Mouse (Mus musculus) midbrain, postnatal 0 days (tissue): ENCODE data around the gene Otud7b. TPM values are rescaled to one million over a fixed set of nuclear protein-coding genes. Genes with fewer than 3 reads are reported as not detected.

Source experiments
- ATAC-seq: fragments of 200-750 bp; cut with Nextera tagmentation; 2 replicates; pipeline ENCODE4 v1.8.0; 2017; ENCODE audit warnings: moderate number of reproducible peaks, mild to moderate bottlenecking, moderate TSS enrichment, moderate library complexity; ENCODE audit not compliant: low FRiP score
- DNase-seq: peaks from one replicate; pipeline ENCODE4 v3.0.0-alpha.2; 2015; ENCODE audit warnings: low spot score
- H3K27ac ChIP-seq: fragments of 300-500 bp; sonication (generic); 2 replicates; pipeline ENCODE4 v1.5.1; 2014; ENCODE audit warnings: low read depth, mild to moderate bottlenecking, low read length, mixed read lengths
- H3K27me3 ChIP-seq: fragments of 300-500 bp; sonication (generic); 2 replicates; pipeline ENCODE4 v1.6.1; 2014; ENCODE audit warnings: low read length, control low read depth, mixed read lengths; ENCODE audit not compliant: insufficient read depth
- H3K36me3 ChIP-seq: fragments of 300-500 bp; sonication (generic); 2 replicates; pipeline ENCODE4 v1.6.1; 2014; ENCODE audit warnings: low read length, control low read depth, mixed read lengths; ENCODE audit not compliant: insufficient read depth
- H3K4me1 ChIP-seq: fragments of 300-500 bp; sonication (generic); 2 replicates; pipeline ENCODE4 v1.6.1; 2014; ENCODE audit warnings: mild to moderate bottlenecking, control low read depth, antibody characterized with exemption, low read length, mixed read lengths; ENCODE audit not compliant: insufficient read depth
- H3K4me2 ChIP-seq: fragments of 300-500 bp; sonication (generic); 2 replicates; pipeline ENCODE4 v1.6.1; 2014; ENCODE audit warnings: low read depth, mild to moderate bottlenecking, low read length, mixed read lengths; ENCODE audit not compliant: poor library complexity, severe bottlenecking
- H3K4me3 ChIP-seq: fragments of 300-500 bp; sonication (generic); 2 replicates; pipeline ENCODE4 v1.5.1; 2014; ENCODE audit warnings: low read depth, mild to moderate bottlenecking, low read length, moderate library complexity
- H3K9ac ChIP-seq: fragments of 300-500 bp; sonication (generic); replicated peaks from 2 replicates; pipeline ENCODE4 v1.6.1; 2014; ENCODE audit warnings: mild to moderate bottlenecking, low read length, moderate library complexity, mixed read lengths; ENCODE audit not compliant: poor library complexity, severe bottlenecking
- H3K9me3 ChIP-seq: fragments of 300-500 bp; sonication (generic); 2 replicates; pipeline ENCODE4 v1.6.1; 2016; ENCODE audit warnings: low read length, control low read depth
- CTCF ChIP-seq: IDR thresholded peaks from 2 replicates; pipeline ENCODE4 v1.5.1; 2016; ENCODE audit warnings: antibody characterized with exemption, mild to moderate bottlenecking
- WGBS: fragments of 180-500 bp; shearing (Covaris S2); extraction: QIAGEN DNeasy Blood & Tissue Kit; methylation state at CpG from one replicate; pipeline ENCODE4 v1.1.7; 2014; 5-methylcytosine and 5-hydroxymethylcytosine counted together
- polyA plus RNA-seq: library from polyadenylated mRNA; unstranded; fragments of >200 nt; fragmentation: Nextera tagmentation; extraction: Ambion mirVana; gene quantifications from 2 replicates; pipeline ENCODE4 v1.2.1, GENCODE M21; 2015
- total RNA-seq: library from RNA; depleted of rRNA; stranded (reverse); fragments of >200 nt; gene quantifications from 2 replicates; pipeline ENCODE4 v1.2.3, GENCODE M21; 2014

The Otud7b gene
- total and polyA plus RNA-seq, 2 experiments from 2014 or later = 7.5 to 14.3 TPM

DNA sequence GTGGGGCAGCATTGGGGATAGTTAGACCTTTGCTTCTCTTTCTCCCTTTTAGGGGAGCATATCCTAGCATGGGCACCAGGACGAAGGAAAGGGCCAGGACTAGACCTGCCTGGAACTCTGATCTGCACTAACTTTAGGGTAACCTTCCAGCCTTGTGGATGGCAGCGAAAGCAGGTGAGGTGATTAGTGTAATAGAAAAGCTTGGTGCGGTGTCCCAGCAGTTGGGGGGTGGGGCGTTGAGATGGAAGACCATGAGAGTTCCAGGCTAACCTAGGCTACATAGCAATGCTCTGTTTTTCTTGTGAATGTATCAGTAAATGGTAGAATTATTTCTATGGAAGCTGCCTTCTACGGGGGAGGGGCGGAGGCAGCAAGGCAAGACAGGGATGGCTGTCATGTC lies 58.7 kb downstream of the Otud7b start:
- Histone ChIP-seq H3K9me3 (no peaks in the 10 kb centered on the region), H3K27ac (no peak overlapping the region), H3K9ac (0 out of 2 replicates have a peak overlapping the region, but pooled peaks have one; percentile 67), H3K36me3 (peaks cover under 1% of the 10 kb centered on the region; the same call in 1 of the 2 replicates), H3K4me1 (0 out of 2 replicates have a peak, but pooled peaks cover 3% of the 10 kb centered on the region), H3K27me3 (no peaks in the 10 kb centered on the region), H3K4me2 (peak overlapping the region; percentile 85), H3K4me3 (no peak overlapping the region; the same call in 1 of the 2 replicates)
- DNase-seq (no peak), ATAC-seq (no peak)
- 90% methylated on average over 6 of the region's 6 CpGs for WGBS
- no peak for TF ChIP-seq CTCF

- no peak overlapping the region for H3K4me3 ChIP-seq
- TF ChIP-seq CTCF = no peak
- no peaks in the 10 kb centered on the region for H3K9me3 ChIP-seq
- H3K36me3 ChIP-seq = peaks cover 3% of the 10 kb centered on the region; the same call in 1 of the 2 replicates
- DNase-seq = no peak
- no peaks in the 10 kb centered on the region for H3K27me3 ChIP-seq
- H3K4me1 ChIP-seq = no peaks in the 10 kb centered on the region
- H3K4me2 ChIP-seq = no peak overlapping the region
- H3K9ac ChIP-seq = no peak overlapping the region
- no peak for ATAC-seq
- WGBS = 67% methylated on average over 12 of the region's 12 CpGs
- H3K27ac ChIP-seq = no peak overlapping the region
Measured at GRCm38 (mm10) chr3:96168466-96169158, 64.3 kb downstream of the Otud7b start.

DNA sequence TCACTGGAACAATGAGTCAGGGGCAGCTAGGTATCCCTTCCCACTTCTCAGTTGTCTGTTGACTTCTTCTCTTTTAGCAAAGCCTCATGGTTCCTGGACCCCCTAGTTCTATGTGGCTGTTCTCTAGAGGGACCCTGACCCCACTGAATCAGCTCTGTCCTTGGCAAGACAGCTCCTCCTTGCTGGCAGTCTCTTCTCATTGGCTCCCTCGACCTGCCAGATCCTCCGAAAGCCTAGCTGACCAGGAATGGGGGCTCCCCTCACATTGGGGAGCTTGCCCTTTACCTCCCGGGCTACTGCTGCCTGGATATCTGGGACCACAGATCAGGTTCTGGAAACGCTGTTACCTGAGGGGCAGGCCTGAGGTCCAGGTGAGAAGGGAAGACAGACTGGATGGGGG lies 65.9 kb downstream of the Otud7b start:
- H3K9me3 ChIP-seq = no peaks in the 10 kb centered on the region
- H3K27ac ChIP-seq = no peak overlapping the region

GRCm38 (mm10) chr3:96170976-96171545 lies 66.7 kb downstream of the Otud7b start:
- DNase-seq (no peak), ATAC-seq (no peak)
- Histone ChIP-seq H3K4me1 (no peaks in the 10 kb centered on the region), H3K4me3 (peak overlapping the region; percentile 92; the same call in 1 of the 2 replicates), H3K36me3 (peaks cover 5% of the 10 kb centered on the region; the same call in 1 of the 2 replicates), H3K9me3 (no peaks in the 10 kb centered on the region), H3K27ac (peak overlapping the region; percentile 94), H3K4me2 (peak overlapping the region; percentile 94), H3K27me3 (no peaks in the 10 kb centered on the region), H3K9ac (no peak overlapping the region)
- no peak for TF ChIP-seq CTCF
- WGBS = 79% methylated on average over 10 of the region's 10 CpGs

More for the DNA sequence above, 65.9 kb downstream of the Otud7b start:
- DNase-seq (no peak), ATAC-seq (no peak)
- Histone ChIP-seq H3K27me3 (no peaks in the 10 kb centered on the region), H3K4me1 (no peaks in the 10 kb centered on the region), H3K4me3 (no peak overlapping the region), H3K9ac (no peak overlapping the region), H3K36me3 (peaks cover 5% of the 10 kb centered on the region; the same call in 1 of the 2 replicates), H3K4me2 (no peak overlapping the region)
- TF ChIP-seq CTCF = no peak
- WGBS = 96% methylated on average over 4 of the region's 4 CpGs

DNA sequence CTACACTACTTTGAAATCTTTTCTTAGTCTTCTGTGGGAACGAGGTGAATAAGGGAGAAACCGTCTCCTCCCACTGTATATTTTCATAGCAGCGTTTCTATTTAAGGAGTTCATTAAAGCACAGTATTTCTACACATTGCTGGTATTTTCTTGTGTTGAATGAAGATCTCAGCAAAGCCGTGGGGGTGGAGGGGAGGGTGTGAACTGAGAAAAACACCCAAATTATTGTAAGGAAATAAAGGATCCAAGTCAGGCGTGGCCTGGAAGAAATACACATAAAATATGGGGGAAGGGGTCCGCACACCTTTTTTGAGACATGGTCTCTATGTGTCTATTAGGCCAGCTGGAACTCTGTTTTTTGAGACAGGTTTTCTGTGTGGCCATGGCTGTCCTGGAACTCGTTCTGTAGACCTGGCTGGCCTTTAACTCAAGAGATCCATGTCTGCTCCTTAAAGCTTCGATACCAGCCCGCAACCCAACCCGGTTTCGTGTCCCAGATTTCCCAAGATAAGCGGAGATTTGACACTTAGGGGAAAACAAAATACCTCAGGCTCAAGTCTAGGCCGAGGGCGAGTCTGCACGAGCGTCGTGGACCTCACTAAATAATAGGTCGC lies 67.4 kb downstream of the Otud7b start:
- Histone ChIP-seq H3K4me1 (no peaks in the 10 kb centered on the region), H3K9me3 (no peaks in the 10 kb centered on the region), H3K27ac (peak overlapping the region; percentile 94), H3K9ac (peak overlapping the region; percentile 71), H3K4me3 (peak overlapping the region; percentile 92), H3K36me3 (peaks cover 7% of the 10 kb centered on the region; the same call in 1 of the 2 replicates), H3K4me2 (peak overlapping the region; percentile 94), H3K27me3 (no peaks in the 10 kb centered on the region)
- no peak for TF ChIP-seq CTCF
- 21% methylated on average over 18 of the region's 18 CpGs for WGBS
- DNase-seq (no peak), ATAC-seq (peak; percentile 6; the same call in 1 of the 2 replicates)
